Mouse (Mus musculus) midbrain, postnatal 0 days (tissue): ENCODE results near the gene Actl10. TPM values are rescaled to one million over a fixed set of nuclear protein-coding genes. Genes with fewer than 3 reads are reported as not detected.

Experiments used
- ATAC-seq: fragments of 200-750 bp; cut with Nextera tagmentation; 2 replicates; pipeline ENCODE4 v1.8.0; 2017; ENCODE audit warnings: moderate number of reproducible peaks, mild to moderate bottlenecking, moderate TSS enrichment, moderate library complexity; ENCODE audit not compliant: low FRiP score
- DNase-seq: peaks from one replicate; pipeline ENCODE4 v3.0.0-alpha.2; 2015; ENCODE audit warnings: low spot score
- H3K27ac ChIP-seq: fragments of 300-500 bp; sonication (generic); 2 replicates; pipeline ENCODE4 v1.5.1; 2014; ENCODE audit warnings: low read depth, mild to moderate bottlenecking, low read length, mixed read lengths
- H3K27me3 ChIP-seq: fragments of 300-500 bp; sonication (generic); 2 replicates; pipeline ENCODE4 v1.6.1; 2014; ENCODE audit warnings: low read length, control low read depth, mixed read lengths; ENCODE audit not compliant: insufficient read depth
- H3K36me3 ChIP-seq: fragments of 300-500 bp; sonication (generic); 2 replicates; pipeline ENCODE4 v1.6.1; 2014; ENCODE audit warnings: low read length, control low read depth, mixed read lengths; ENCODE audit not compliant: insufficient read depth
- H3K4me1 ChIP-seq: fragments of 300-500 bp; sonication (generic); 2 replicates; pipeline ENCODE4 v1.6.1; 2014; ENCODE audit warnings: mild to moderate bottlenecking, control low read depth, antibody characterized with exemption, low read length, mixed read lengths; ENCODE audit not compliant: insufficient read depth
- H3K4me2 ChIP-seq: fragments of 300-500 bp; sonication (generic); 2 replicates; pipeline ENCODE4 v1.6.1; 2014; ENCODE audit warnings: low read depth, mild to moderate bottlenecking, low read length, mixed read lengths; ENCODE audit not compliant: poor library complexity, severe bottlenecking
- H3K4me3 ChIP-seq: fragments of 300-500 bp; sonication (generic); 2 replicates; pipeline ENCODE4 v1.5.1; 2014; ENCODE audit warnings: low read depth, mild to moderate bottlenecking, low read length, moderate library complexity
- H3K9ac ChIP-seq: fragments of 300-500 bp; sonication (generic); replicated peaks from 2 replicates; pipeline ENCODE4 v1.6.1; 2014; ENCODE audit warnings: mild to moderate bottlenecking, low read length, moderate library complexity, mixed read lengths; ENCODE audit not compliant: poor library complexity, severe bottlenecking
- H3K9me3 ChIP-seq: fragments of 300-500 bp; sonication (generic); 2 replicates; pipeline ENCODE4 v1.6.1; 2016; ENCODE audit warnings: low read length, control low read depth
- CTCF ChIP-seq: IDR thresholded peaks from 2 replicates; pipeline ENCODE4 v1.5.1; 2016; ENCODE audit warnings: antibody characterized with exemption, mild to moderate bottlenecking
- WGBS: fragments of 180-500 bp; shearing (Covaris S2); extraction: QIAGEN DNeasy Blood & Tissue Kit; methylation state at CpG from one replicate; pipeline ENCODE4 v1.1.7; 2014; 5-methylcytosine and 5-hydroxymethylcytosine counted together
- polyA plus RNA-seq: library from polyadenylated mRNA; unstranded; fragments of >200 nt; fragmentation: Nextera tagmentation; extraction: Ambion mirVana; gene quantifications from 2 replicates; pipeline ENCODE4 v1.2.1, GENCODE M21; 2015
- total RNA-seq: library from RNA; depleted of rRNA; stranded (reverse); fragments of >200 nt; gene quantifications from 2 replicates; pipeline ENCODE4 v1.2.3, GENCODE M21; 2014

Actl10 gene
- total and polyA plus RNA-seq, 2 experiments from 2014 or later: 0.16 TPM; not detected in 1

GRCm38 (mm10) chr2:154517424-154517823 lies 34.2 kb upstream of the Actl10 start:
- no peak for DNase-seq
- H3K4me1 ChIP-seq: no peaks in the 10 kb centered on the region
- H3K9me3 ChIP-seq: no peaks in the 10 kb centered on the region
- peaks cover 12% of the 10 kb centered on the region; the same call in 1 of the 2 replicates for H3K36me3 ChIP-seq
- H3K27ac ChIP-seq: no peak overlapping the region
- H3K4me2 ChIP-seq: no peak overlapping the region
- 98% methylated on average over 5 of the region's 5 CpGs for WGBS
- H3K27me3 ChIP-seq: no peaks in the 10 kb centered on the region
- no peak overlapping the region for H3K9ac ChIP-seq
- H3K4me3 ChIP-seq: no peak overlapping the region
- no peak for TF ChIP-seq CTCF
- no peak for ATAC-seq

- no peak for TF ChIP-seq CTCF
- Histone ChIP-seq H3K4me3 (no peak overlapping the region), H3K27ac (no peak overlapping the region), H3K4me1 (no peaks in the 10 kb centered on the region), H3K4me2 (no peak overlapping the region), H3K9ac (no peak overlapping the region), H3K9me3 (no peaks in the 10 kb centered on the region), H3K27me3 (no peaks in the 10 kb centered on the region), H3K36me3 (peaks cover 22% of the 10 kb centered on the region; the same call in 1 of the 2 replicates)
- DNase-seq (no peak), ATAC-seq (no peak)
Measured at GRCm38 (mm10) chr2:154521449-154521848, 30.1 kb upstream of the Actl10 start.

- 95% methylated on average over 5 of the region's 5 CpGs for WGBS
- Histone ChIP-seq H3K4me3 (no peak overlapping the region), H3K27me3 (no peaks in the 10 kb centered on the region), H3K36me3 (peaks cover 22% of the 10 kb centered on the region; the same call in 1 of the 2 replicates), H3K9me3 (no peaks in the 10 kb centered on the region), H3K4me2 (no peak overlapping the region), H3K4me1 (no peaks in the 10 kb centered on the region), H3K27ac (no peak overlapping the region), H3K9ac (no peak overlapping the region)
- DNase-seq: no peak
- no peak for ATAC-seq
- TF ChIP-seq CTCF: no peak
Measured at GRCm38 (mm10) chr2:154522334-154522733, 29.2 kb upstream of the Actl10 start.

- no peak for TF ChIP-seq CTCF
- H3K4me2 ChIP-seq: no peak overlapping the region
- no peaks in the 10 kb centered on the region for H3K9me3 ChIP-seq
- ATAC-seq: no peak
- no peak overlapping the region for H3K4me3 ChIP-seq
- H3K27ac ChIP-seq: no peak overlapping the region
- H3K27me3 ChIP-seq: no peaks in the 10 kb centered on the region
- H3K9ac ChIP-seq: no peak overlapping the region
- no peak for DNase-seq
- 91% methylated on average over 2 of the region's 2 CpGs for WGBS
- H3K4me1 ChIP-seq: no peaks in the 10 kb centered on the region
- peaks cover 16% of the 10 kb centered on the region; the same call in 1 of the 2 replicates for H3K36me3 ChIP-seq
Measured at GRCm38 (mm10) chr2:154525285-154525684, 26.3 kb upstream of the Actl10 start.

- H3K36me3 ChIP-seq: peaks cover 19% of the 10 kb centered on the region; the same call in 1 of the 2 replicates
- no peak overlapping the region for H3K27ac ChIP-seq
- no peaks in the 10 kb centered on the region for H3K9me3 ChIP-seq
- no peaks in the 10 kb centered on the region for H3K27me3 ChIP-seq
- H3K4me3 ChIP-seq: no peak overlapping the region
- DNase-seq (no peak), ATAC-seq (no peak)
- no peak for TF ChIP-seq CTCF
- WGBS: 65% methylated on average over 3 of the region's 3 CpGs
- H3K4me2 ChIP-seq: no peak overlapping the region
- no peak overlapping the region for H3K9ac ChIP-seq
- H3K4me1 ChIP-seq: no peaks in the 10 kb centered on the region
Measured at GRCm38 (mm10) chr2:154526531-154526930, 25.0 kb upstream of the Actl10 start.

DNA sequence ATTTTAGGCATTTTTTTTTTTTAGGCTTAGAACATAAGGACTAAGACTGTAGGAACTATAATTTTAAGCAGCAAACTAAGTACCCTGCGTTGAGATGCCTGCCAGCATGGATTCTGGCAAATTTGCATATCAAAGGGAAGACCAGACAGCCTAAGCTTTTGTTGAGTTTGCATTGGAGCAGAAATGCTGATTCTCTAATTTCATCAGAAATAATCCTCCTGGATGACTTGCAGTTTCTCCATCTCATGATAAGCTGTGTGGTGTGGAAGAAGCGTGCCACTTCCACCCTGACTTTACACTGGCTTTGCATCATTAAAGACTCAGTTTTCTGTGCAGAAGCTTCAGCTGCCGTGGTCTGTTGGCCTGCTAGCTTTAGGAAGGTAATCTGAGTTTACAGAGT lies 18.7 kb upstream of the Actl10 start:
- H3K9ac ChIP-seq: no peak overlapping the region
- no peaks in the 10 kb centered on the region for H3K4me1 ChIP-seq
- H3K4me2 ChIP-seq: no peak overlapping the region
- no peak overlapping the region for H3K4me3 ChIP-seq
- H3K36me3 ChIP-seq: peaks cover 25% of the 10 kb centered on the region
- no peak for DNase-seq
- 22% methylated on average over 3 of the region's 3 CpGs for WGBS
- H3K27me3 ChIP-seq: no peaks in the 10 kb centered on the region
- TF ChIP-seq CTCF: no peak
- H3K27ac ChIP-seq: no peak overlapping the region
- no peaks in the 10 kb centered on the region for H3K9me3 ChIP-seq
- ATAC-seq: no peak
